Mouse (Mus musculus) kidney, embryonic 14.5 days (tissue): Measurements from ENCODE around the gene Rnf150. TPM values are rescaled to one million over a fixed set of nuclear protein-coding genes. Genes with fewer than 3 reads are reported as not detected.

Source experiments
- ATAC-seq: fragments of 200-750 bp; cut with Nextera tagmentation; 2 replicates; pipeline ENCODE4 v1.8.0; 2017; ENCODE audit warnings: moderate number of reproducible peaks, mild to moderate bottlenecking, moderate TSS enrichment, moderate library complexity; ENCODE audit not compliant: low FRiP score, low TSS enrichment
- H3K27ac ChIP-seq: fragments of 300-500 bp; sonication (generic); 2 replicates; pipeline ENCODE4 v1.5.1; 2014; ENCODE audit warnings: low read depth, mild to moderate bottlenecking, low read length, moderate library complexity, mixed read lengths
- H3K27me3 ChIP-seq: fragments of 300-500 bp; sonication (generic); 2 replicates; pipeline ENCODE4 v1.6.1; 2014; ENCODE audit warnings: mild to moderate bottlenecking, low read length; ENCODE audit not compliant: control insufficient read depth, insufficient read depth
- H3K36me3 ChIP-seq: fragments of 300-500 bp; sonication (generic); 2 replicates; pipeline ENCODE4 v1.6.1; 2014; ENCODE audit warnings: low read length, mixed read lengths; ENCODE audit not compliant: control insufficient read depth, insufficient read depth
- H3K4me1 ChIP-seq: fragments of 300-500 bp; sonication (generic); 2 replicates; pipeline ENCODE4 v1.6.1; 2014; ENCODE audit warnings: low read length, mixed read lengths; ENCODE audit not compliant: control insufficient read depth, insufficient read depth
- H3K4me2 ChIP-seq: fragments of 300-500 bp; sonication (generic); replicated peaks from 2 replicates; pipeline ENCODE4 v1.6.1; 2014; ENCODE audit warnings: low read depth, mild to moderate bottlenecking, low read length
- H3K4me3 ChIP-seq: fragments of 300-500 bp; sonication (generic); 2 replicates; pipeline ENCODE4 v1.5.1; 2014; ENCODE audit warnings: mild to moderate bottlenecking, low read length
- H3K9ac ChIP-seq: fragments of 300-500 bp; sonication (generic); 2 replicates; pipeline ENCODE4 v1.6.1; 2014; ENCODE audit warnings: low read depth, mild to moderate bottlenecking, low read length, moderate library complexity
- H3K9me3 ChIP-seq: fragments of 300-500 bp; sonication (generic); 2 replicates; pipeline ENCODE4 v1.6.1; 2016; ENCODE audit warnings: low read length; ENCODE audit not compliant: control insufficient read depth
- WGBS: fragments of 180-500 bp; shearing (Covaris S2); extraction: QIAGEN DNeasy Blood & Tissue Kit; methylation state at CpG from one replicate; pipeline ENCODE4 v1.1.7; 2014; 5-methylcytosine and 5-hydroxymethylcytosine counted together
- polyA plus RNA-seq: library from polyadenylated mRNA; unstranded; fragments of >200 nt; fragmentation: Nextera tagmentation; extraction: Ambion mirVana; gene quantifications from 2 replicates; pipeline ENCODE4 v1.2.1, GENCODE M21; 2014

The Rnf150 gene
- polyA plus RNA-seq, 1 experiment from 2014 or later = 3.0 TPM

DNA sequence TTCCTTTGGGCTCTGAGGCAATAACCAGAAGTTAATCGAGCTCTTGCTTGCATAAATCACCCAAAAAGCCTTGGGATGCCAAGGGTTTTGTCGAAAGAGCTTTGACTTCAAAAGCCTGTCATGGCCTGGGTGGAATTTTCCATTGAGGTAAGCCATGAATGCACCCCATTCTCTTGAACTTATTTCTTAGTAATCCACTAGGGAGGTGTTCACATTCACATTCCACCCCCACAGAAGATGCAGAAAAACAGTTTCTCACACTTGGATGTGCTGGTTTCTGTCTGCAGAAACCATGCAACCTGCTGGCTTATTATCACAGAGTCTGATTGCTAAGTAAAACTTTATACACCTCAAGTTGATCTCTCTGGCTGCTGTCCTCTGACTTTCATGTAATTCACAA, 148.1 kb downstream of the Rnf150 start:
- WGBS = 44% methylated on average over 2 of the region's 2 CpGs
- Histone ChIP-seq H3K4me2 (no peak overlapping the region), H3K9ac (no peak overlapping the region), H3K36me3 (no peaks in the 10 kb centered on the region), H3K27ac (no peak overlapping the region), H3K4me3 (no peak overlapping the region), H3K27me3 (no peaks in the 10 kb centered on the region), H3K9me3 (no peaks in the 10 kb centered on the region), H3K4me1 (no peaks in the 10 kb centered on the region)
- no peak for ATAC-seq

DNA sequence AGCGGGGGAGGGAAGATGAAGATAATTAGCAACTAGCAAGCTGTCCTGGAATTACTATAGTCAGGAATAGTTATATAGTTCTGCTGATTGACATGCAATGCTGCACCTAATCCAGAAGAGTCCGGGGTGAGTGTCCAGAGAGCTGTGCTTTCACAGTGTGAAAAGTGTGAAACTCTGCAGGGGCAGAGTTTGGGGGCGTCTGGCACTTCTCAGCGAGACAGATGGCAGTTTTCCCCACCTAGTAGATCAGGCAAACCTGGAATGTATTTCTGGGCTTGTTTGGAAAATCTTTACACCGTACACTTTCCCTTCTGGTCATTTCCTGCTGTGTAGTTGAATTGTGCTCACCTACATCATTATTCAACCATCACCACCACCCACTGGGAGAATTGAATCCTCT, 148.6 kb downstream of the Rnf150 start:
- Histone ChIP-seq H3K36me3 (no peaks in the 10 kb centered on the region), H3K27me3 (no peaks in the 10 kb centered on the region), H3K4me1 (no peaks in the 10 kb centered on the region), H3K4me2 (no peak overlapping the region), H3K4me3 (no peak overlapping the region), H3K9ac (no peak overlapping the region), H3K27ac (no peak overlapping the region), H3K9me3 (no peaks in the 10 kb centered on the region)
- 50% methylated on average over 5 of the region's 5 CpGs for WGBS
- ATAC-seq = no peak

DNA sequence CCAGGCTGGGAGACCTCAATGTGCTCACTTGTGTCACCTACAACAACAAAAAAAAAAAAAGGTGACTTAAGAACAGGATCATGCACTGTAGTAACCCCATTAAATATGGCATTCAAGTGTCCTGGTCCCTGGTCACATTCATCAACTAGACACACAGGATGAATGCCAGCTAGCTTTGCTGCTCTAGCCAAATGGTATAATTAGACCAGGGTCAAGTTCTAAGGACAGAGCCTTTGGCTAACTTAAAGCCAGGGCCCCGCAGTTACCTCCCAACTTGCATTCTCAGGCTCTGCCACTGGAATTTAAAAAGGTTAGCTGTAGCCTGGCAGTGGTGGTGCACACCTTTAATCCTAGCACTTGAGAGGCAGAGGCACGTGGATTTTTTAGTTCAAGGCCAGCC, 165.1 kb downstream of the Rnf150 start:
- H3K4me2 ChIP-seq = no peak overlapping the region
- WGBS = 49% methylated on average over 2 of the region's 2 CpGs
- no peak overlapping the region for H3K27ac ChIP-seq
- H3K4me1 ChIP-seq = no peaks in the 10 kb centered on the region
- no peak for ATAC-seq
- no peak overlapping the region for H3K9ac ChIP-seq
- no peaks in the 10 kb centered on the region for H3K9me3 ChIP-seq
- no peaks in the 10 kb centered on the region for H3K36me3 ChIP-seq
- no peak overlapping the region for H3K4me3 ChIP-seq
- H3K27me3 ChIP-seq = no peaks in the 10 kb centered on the region

DNA sequence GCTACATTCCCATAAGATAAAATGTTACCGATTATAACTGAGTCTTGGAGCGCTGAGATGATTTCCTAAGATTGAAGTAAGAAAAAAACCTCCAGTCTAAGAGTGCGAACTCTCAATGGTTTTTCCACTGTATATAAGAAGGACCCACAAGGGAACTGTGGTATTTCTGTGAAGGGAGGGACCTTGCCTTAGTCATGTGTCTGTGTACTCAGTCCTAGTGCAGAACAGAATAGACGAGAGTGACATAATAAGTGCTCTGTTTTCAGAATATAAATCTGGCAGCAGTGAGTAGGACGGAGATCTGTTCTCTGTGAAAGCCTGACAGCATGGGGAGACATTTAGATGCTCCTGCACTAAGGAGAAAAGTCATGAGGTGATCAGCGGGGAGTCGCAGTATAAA, 169.6 kb downstream of the Rnf150 start:
- 59% methylated on average over 7 of the region's 7 CpGs for WGBS

GRCm38 (mm10) chr8:83035141-83035540, 172.0 kb downstream of the Rnf150 start:
- H3K27me3 ChIP-seq = no peaks in the 10 kb centered on the region
- H3K9me3 ChIP-seq = no peaks in the 10 kb centered on the region
- no peak overlapping the region for H3K9ac ChIP-seq
- no peak overlapping the region for H3K4me2 ChIP-seq
- 95% methylated on average over 5 of the region's 5 CpGs for WGBS
- no peaks in the 10 kb centered on the region for H3K4me1 ChIP-seq
- H3K27ac ChIP-seq = no peak overlapping the region
- 0 out of 2 replicates have a peak, but pooled peaks cover 7% of the 10 kb centered on the region for H3K36me3 ChIP-seq
- H3K4me3 ChIP-seq = no peak overlapping the region
- no peak for ATAC-seq

More for the DNA sequence above, 169.6 kb downstream of the Rnf150 start:
- Histone ChIP-seq H3K27ac (no peak overlapping the region), H3K9ac (no peak overlapping the region), H3K4me3 (no peak overlapping the region), H3K9me3 (no peaks in the 10 kb centered on the region), H3K4me1 (no peaks in the 10 kb centered on the region), H3K27me3 (no peaks in the 10 kb centered on the region), H3K4me2 (no peak overlapping the region), H3K36me3 (0 out of 2 replicates have a peak, but pooled peaks cover 7% of the 10 kb centered on the region)
- ATAC-seq = peak; percentile 55; the same call in 1 of the 2 replicates

- WGBS = 42% methylated on average over 3 of the region's 3 CpGs
- Histone ChIP-seq H3K4me3 (no peak overlapping the region), H3K4me1 (no peaks in the 10 kb centered on the region), H3K27ac (no peak overlapping the region), H3K36me3 (0 out of 2 replicates have a peak, but pooled peaks cover 7% of the 10 kb centered on the region), H3K4me2 (no peak overlapping the region), H3K27me3 (no peaks in the 10 kb centered on the region), H3K9ac (no peak overlapping the region), H3K9me3 (no peaks in the 10 kb centered on the region)
- no peak; the same call in 1 of the 2 replicates for ATAC-seq
Observed at GRCm38 (mm10) chr8:83036521-83037166, 173.5 kb downstream of the Rnf150 start.

- ATAC-seq = no peak
- no peak overlapping the region for H3K9ac ChIP-seq
- no peak overlapping the region for H3K27ac ChIP-seq
- no peak overlapping the region for H3K4me3 ChIP-seq
- no peaks in the 10 kb centered on the region for H3K4me1 ChIP-seq
- 94% methylated on average over 1 of the region's 1 CpGs for WGBS
- H3K36me3 ChIP-seq = 0 out of 2 replicates have a peak, but pooled peaks cover 7% of the 10 kb centered on the region
- H3K4me2 ChIP-seq = no peak overlapping the region
- H3K27me3 ChIP-seq = no peaks in the 10 kb centered on the region
- no peaks in the 10 kb centered on the region for H3K9me3 ChIP-seq
Observed at GRCm38 (mm10) chr8:83037321-83037720, 174.2 kb downstream of the Rnf150 start.

DNA sequence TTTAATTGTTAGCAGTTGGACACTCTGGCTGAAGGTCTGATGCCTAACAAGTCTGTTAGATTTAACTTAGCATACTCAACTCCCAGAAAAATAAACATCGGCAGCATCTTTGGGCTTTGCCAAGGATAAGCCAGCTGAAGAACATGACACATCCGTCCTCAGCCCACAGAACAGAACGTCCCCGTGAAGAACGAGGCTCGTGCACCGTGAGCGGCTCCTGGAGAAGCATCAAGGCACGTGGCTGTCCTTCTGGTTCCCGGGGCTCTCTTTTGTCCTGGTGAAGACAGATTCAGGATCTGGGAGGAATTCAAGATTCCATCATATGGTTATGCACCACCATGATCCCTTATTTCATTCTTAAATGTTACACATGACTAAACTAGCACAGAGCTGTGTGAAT, 175.4 kb downstream of the Rnf150 start:
- Histone ChIP-seq H3K9me3 (no peaks in the 10 kb centered on the region), H3K4me2 (no peak overlapping the region), H3K9ac (no peak overlapping the region), H3K27me3 (no peaks in the 10 kb centered on the region), H3K27ac (no peak overlapping the region), H3K4me1 (no peaks in the 10 kb centered on the region), H3K36me3 (0 out of 2 replicates have a peak, but pooled peaks cover 7% of the 10 kb centered on the region), H3K4me3 (no peak overlapping the region)
- no peak for ATAC-seq
- 77% methylated on average over 10 of the region's 10 CpGs for WGBS

GRCm38 (mm10) chr8:83041440-83041839, 178.3 kb downstream of the Rnf150 start:
- Histone ChIP-seq H3K4me1 (no peaks in the 10 kb centered on the region), H3K27me3 (no peaks in the 10 kb centered on the region), H3K9me3 (no peaks in the 10 kb centered on the region), H3K4me2 (no peak overlapping the region), H3K27ac (no peak overlapping the region), H3K4me3 (no peak overlapping the region), H3K9ac (no peak overlapping the region), H3K36me3 (0 out of 2 replicates have a peak, but pooled peaks cover 7% of the 10 kb centered on the region)
- no peak for ATAC-seq
- WGBS = 90% methylated on average over 4 of the region's 4 CpGs
